Mouse (Mus musculus): ENCODE measurements around the gene Nr2c1. TPM values are rescaled to one million over a fixed set of nuclear protein-coding genes. Genes with fewer than 3 reads are reported as not detected.

The Nr2c1 gene
- polyA plus RNA-seq, 1 experiment from 2014 or later, result 2.5 TPM

DNA sequence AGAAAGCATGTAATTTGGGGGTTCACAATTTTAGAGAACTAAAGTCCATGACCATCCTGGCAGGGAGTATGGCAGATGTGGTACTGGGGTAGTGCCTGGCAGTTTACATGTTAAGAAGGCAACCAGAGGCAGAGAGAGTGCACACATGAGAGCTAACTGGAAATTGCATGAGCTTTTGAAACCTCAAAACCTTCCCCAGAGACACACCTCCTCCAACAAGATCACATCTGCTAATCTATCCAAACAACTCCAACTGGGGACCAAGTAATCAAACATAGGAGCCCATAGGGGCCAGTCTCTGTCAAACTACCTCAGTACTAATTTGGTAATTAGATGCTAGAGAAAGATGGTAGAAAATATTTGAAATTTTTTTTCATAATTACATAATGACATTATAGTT lies 6.0 kb downstream of the Nr2c1 start:
- no peak for ATAC-seq (ENCODE audit: low read depth)

DNA sequence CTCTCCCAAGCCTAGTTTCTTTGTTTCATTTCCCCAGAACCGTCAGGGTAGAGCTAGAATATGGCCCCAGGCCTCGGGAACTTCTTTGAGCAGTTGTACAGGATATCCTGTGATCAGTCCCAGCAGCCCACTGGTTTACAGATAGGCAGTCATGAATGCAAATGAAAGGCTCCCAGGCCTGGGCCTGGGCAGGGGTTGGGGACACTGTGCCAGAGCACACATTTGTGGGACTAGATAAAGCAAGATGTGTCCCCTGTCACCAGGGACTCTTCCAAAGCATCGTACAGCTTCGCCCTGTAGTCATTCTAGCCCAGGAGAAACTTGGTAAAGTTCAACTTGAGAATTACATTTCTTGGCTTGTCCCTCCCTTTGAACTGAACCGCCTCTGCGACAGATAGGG lies 11.1 kb downstream of the Nr2c1 start:
- Histone ChIP-seq H3K9ac (ENCODE audit: low read depth, low read length) (no peak overlapping the region), H3K4me1 (ENCODE audit: control insufficient read depth, low read depth, low read length) (no peaks in the 10 kb centered on the region), H3K9me3 (replicated peaks; ENCODE audit: control insufficient read depth, low read length) (no peaks in the 10 kb centered on the region), H3K4me3 (ENCODE audit: low read depth, low read length) (no peak overlapping the region), H3K4me2 (ENCODE audit: low read depth, low read length) (no peak overlapping the region), H3K27me3 (ENCODE audit: control insufficient read depth, insufficient read depth, low read depth, low read length) (no peaks in the 10 kb centered on the region), H3K27ac (ENCODE audit: low read length) (no peak overlapping the region), H3K36me3 (ENCODE audit: control insufficient read depth, insufficient read depth) (peaks cover 5% of the 10 kb centered on the region; the same call in 1 of the 2 replicates)
- no peak for ATAC-seq (ENCODE audit: low read depth)
- 62% methylated on average over 6 of the region's 6 CpGs for WGBS (ENCODE audit: insufficient replicate concordance)

More for the DNA sequence above, 6.0 kb downstream of the Nr2c1 start:
- H3K27me3 ChIP-seq (ENCODE audit: control insufficient read depth, insufficient read depth, low read depth, low read length), result no peaks in the 10 kb centered on the region
- H3K27ac ChIP-seq (ENCODE audit: low read length), result no peak overlapping the region
- H3K36me3 ChIP-seq (ENCODE audit: control insufficient read depth, insufficient read depth), result 0 out of 2 replicates have a peak, but pooled peaks cover 3% of the 10 kb centered on the region
- H3K9me3 ChIP-seq (replicated peaks; ENCODE audit: control insufficient read depth, low read length), result no peaks in the 10 kb centered on the region
- H3K4me2 ChIP-seq (ENCODE audit: low read depth, low read length), result no peak overlapping the region
- peaks cover 10% of the 10 kb centered on the region for H3K4me1 ChIP-seq (ENCODE audit: control insufficient read depth, low read depth, low read length)
- no peak overlapping the region for H3K4me3 ChIP-seq (ENCODE audit: low read depth, low read length)
- no peak overlapping the region for H3K9ac ChIP-seq (ENCODE audit: low read depth, low read length)

DNA sequence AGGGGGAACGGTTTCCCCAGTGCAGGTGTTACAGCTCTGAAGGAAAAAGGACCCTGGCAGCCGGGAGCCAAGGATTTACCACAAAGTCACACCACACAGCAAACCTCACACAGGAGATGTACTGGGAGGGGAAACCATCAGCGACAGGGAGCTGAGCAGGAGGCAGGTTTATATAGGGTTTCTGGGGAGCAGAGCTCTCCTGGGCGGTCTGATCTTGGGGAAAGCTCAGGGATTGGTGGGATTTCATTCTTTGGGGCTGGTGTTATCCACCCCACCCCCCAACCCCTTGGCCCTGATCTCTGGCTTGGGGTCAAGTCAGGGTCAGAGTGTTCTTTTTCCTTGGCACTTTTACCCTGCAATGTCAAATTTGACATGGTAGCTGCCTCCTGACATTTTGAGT lies 11.6 kb downstream of the Nr2c1 start:
- H3K4me1 ChIP-seq (ENCODE audit: control insufficient read depth, low read depth, low read length), result no peaks in the 10 kb centered on the region
- ATAC-seq (ENCODE audit: low read depth), result no peak
- H3K9ac ChIP-seq (ENCODE audit: low read depth, low read length), result no peak overlapping the region
- no peak overlapping the region for H3K4me2 ChIP-seq (ENCODE audit: low read depth, low read length)
- peaks cover 5% of the 10 kb centered on the region; the same call in 1 of the 2 replicates for H3K36me3 ChIP-seq (ENCODE audit: control insufficient read depth, insufficient read depth)
- H3K27me3 ChIP-seq (ENCODE audit: control insufficient read depth, insufficient read depth, low read depth, low read length), result no peaks in the 10 kb centered on the region
- H3K27ac ChIP-seq (ENCODE audit: low read length), result no peak overlapping the region
- H3K9me3 ChIP-seq (replicated peaks; ENCODE audit: control insufficient read depth, low read length), result no peaks in the 10 kb centered on the region
- WGBS (ENCODE audit: insufficient replicate concordance), result 67% methylated on average over 4 of the region's 4 CpGs
- no peak overlapping the region for H3K4me3 ChIP-seq (ENCODE audit: low read depth, low read length)

DNA sequence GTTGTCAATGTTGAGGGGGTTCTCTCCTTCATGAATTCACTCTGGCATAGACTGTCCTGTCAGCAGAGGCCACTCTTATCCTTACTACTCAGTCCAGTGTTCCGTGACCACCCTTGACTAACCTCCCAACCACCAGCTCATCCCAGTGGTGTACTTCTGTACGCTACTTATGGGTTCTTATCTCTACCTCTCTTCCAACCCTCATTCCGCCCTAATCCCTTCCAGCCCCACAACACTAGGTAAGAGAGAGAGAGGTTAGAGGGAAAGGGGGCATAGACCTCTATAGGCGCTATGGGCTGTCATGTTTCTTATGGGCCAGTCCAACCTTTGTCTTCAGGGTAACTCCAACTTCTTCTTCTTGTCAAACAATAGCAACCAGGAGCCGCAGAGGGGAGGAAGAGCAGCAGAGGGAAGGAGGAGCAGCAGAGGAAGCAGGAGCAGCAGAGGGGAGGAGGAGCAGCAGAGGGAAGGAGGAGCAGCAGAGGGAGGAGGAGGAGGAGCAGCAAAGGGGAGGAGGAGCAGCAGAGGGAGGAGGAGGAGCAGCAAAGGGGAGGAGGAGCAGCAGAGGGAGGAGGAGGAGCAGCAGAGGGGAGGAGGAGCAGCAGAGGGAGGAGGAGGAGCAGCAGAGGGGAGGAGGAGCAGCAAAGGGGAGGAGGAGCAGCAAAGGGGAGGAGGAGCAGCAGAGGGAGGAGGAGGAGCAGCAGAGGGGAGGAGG lies 13.4 kb downstream of the Nr2c1 start:
- Histone ChIP-seq H3K4me3 (ENCODE audit: low read depth, low read length) (no peak overlapping the region), H3K27ac (ENCODE audit: low read length) (no peak overlapping the region), H3K4me1 (ENCODE audit: control insufficient read depth, low read depth, low read length) (no peaks in the 10 kb centered on the region), H3K9me3 (replicated peaks; ENCODE audit: control insufficient read depth, low read length) (no peaks in the 10 kb centered on the region), H3K27me3 (ENCODE audit: control insufficient read depth, insufficient read depth, low read depth, low read length) (no peaks in the 10 kb centered on the region), H3K9ac (ENCODE audit: low read depth, low read length) (no peak overlapping the region), H3K4me2 (ENCODE audit: low read depth, low read length) (no peak overlapping the region), H3K36me3 (ENCODE audit: control insufficient read depth, insufficient read depth) (peaks cover 5% of the 10 kb centered on the region; the same call in 1 of the 2 replicates)
- no peak for ATAC-seq (ENCODE audit: low read depth)
- 71% methylated on average over 5 of the region's 5 CpGs for WGBS (ENCODE audit: insufficient replicate concordance)

DNA sequence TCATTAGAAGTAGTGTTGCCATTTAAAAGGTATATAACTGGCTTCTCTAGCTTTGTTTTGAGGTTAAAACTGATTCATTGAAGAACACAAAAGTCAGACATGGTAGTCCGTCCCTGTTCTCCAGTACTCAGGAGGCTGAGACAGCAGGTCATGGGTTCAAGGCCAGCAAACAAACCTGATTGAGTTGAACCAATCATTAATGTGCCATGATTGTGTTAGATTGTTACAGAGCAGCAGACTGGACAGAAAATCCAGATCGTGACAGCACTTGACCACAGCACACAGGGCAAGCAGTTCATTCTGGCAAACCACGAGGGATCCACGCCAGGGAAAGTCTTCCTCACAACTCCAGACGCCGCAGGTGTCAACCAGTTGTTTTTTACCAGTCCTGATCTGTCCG lies 14.2 kb downstream of the Nr2c1 start:
- Histone ChIP-seq H3K36me3 (ENCODE audit: control insufficient read depth, insufficient read depth) (peaks cover 5% of the 10 kb centered on the region; the same call in 1 of the 2 replicates), H3K9ac (ENCODE audit: low read depth, low read length) (no peak overlapping the region), H3K9me3 (replicated peaks; ENCODE audit: control insufficient read depth, low read length) (no peaks in the 10 kb centered on the region), H3K4me3 (ENCODE audit: low read depth, low read length) (no peak overlapping the region), H3K27ac (ENCODE audit: low read length) (no peak overlapping the region), H3K4me2 (ENCODE audit: low read depth, low read length) (no peak overlapping the region), H3K27me3 (ENCODE audit: control insufficient read depth, insufficient read depth, low read depth, low read length) (no peaks in the 10 kb centered on the region), H3K4me1 (ENCODE audit: control insufficient read depth, low read depth, low read length) (no peaks in the 10 kb centered on the region)
- WGBS (ENCODE audit: insufficient replicate concordance), result 81% methylated on average over 7 of the region's 7 CpGs
- no peak for ATAC-seq (ENCODE audit: low read depth)

DNA sequence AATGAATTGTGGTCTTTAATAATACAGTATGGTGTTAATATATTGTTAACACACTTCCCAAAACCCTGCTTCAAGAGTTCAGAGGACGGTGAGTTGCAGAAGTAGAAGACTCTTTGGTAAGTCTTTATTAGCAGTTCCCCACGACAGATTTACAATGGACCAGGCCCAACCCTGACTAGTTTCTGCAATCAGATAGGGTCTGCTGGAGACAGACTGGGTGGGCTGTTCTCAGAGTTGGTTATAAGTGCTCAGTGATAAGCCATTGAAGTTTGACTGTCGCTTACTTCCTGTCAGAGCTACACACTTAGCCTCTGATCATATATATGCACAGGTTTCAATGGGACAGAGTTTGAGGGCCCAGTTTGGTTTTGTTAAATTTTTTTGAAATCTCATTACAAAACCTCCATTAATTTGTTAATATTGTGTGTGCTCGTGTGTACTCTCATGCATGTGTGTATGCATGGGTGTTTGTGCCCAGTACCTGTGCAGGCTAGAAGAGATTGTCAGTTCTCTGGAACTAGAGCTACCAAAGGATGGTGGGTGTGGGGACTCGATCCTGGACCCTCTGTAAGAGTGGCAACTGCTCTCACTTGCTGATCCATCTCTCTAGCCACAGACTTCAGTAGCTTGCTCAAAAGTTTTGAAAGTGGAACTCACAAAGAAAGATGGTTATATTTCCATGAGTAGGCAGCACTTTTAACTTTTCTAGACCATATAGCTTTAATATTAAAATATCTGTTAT lies 16.5 kb downstream of the Nr2c1 start:
- H3K36me3 ChIP-seq (ENCODE audit: control insufficient read depth, insufficient read depth), result peaks cover 16% of the 10 kb centered on the region
- no peak overlapping the region for H3K9ac ChIP-seq (ENCODE audit: low read depth, low read length)
- no peak overlapping the region for H3K27ac ChIP-seq (ENCODE audit: low read length)
- H3K4me1 ChIP-seq (ENCODE audit: control insufficient read depth, low read depth, low read length), result no peaks in the 10 kb centered on the region
- no peaks in the 10 kb centered on the region for H3K27me3 ChIP-seq (ENCODE audit: control insufficient read depth, insufficient read depth, low read depth, low read length)
- no peak overlapping the region for H3K4me2 ChIP-seq (ENCODE audit: low read depth, low read length)
- ATAC-seq (ENCODE audit: low read depth), result no peak
- H3K4me3 ChIP-seq (ENCODE audit: low read depth, low read length), result no peak overlapping the region
- no peaks in the 10 kb centered on the region for H3K9me3 ChIP-seq (replicated peaks; ENCODE audit: control insufficient read depth, low read length)
- 50% methylated on average over 5 of the region's 5 CpGs for WGBS (ENCODE audit: insufficient replicate concordance)

DNA sequence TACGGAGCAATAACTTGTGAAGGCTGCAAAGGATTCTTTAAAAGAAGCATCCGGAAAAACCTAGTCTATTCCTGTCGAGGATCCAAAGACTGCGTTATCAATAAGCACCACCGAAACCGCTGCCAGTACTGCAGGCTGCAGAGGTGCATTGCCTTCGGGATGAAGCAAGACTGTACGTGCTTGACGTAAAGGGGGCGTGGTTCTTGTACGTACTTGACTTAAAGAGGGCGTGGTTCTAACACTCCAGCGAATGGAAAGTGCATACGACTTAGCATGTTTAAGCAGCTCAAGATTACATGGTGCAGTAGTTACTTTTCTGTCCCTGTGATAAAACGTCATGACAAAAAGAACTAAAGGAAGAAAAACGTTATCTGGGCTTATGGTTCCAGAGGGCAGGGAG lies 17.6 kb downstream of the Nr2c1 start:
- Histone ChIP-seq H3K4me3 (ENCODE audit: low read depth, low read length) (no peak overlapping the region), H3K27ac (ENCODE audit: low read length) (no peak overlapping the region), H3K4me1 (ENCODE audit: control insufficient read depth, low read depth, low read length) (no peaks in the 10 kb centered on the region), H3K9ac (ENCODE audit: low read depth, low read length) (no peak overlapping the region), H3K27me3 (ENCODE audit: control insufficient read depth, insufficient read depth, low read depth, low read length) (no peaks in the 10 kb centered on the region), H3K36me3 (ENCODE audit: control insufficient read depth, insufficient read depth) (peaks cover 25% of the 10 kb centered on the region), H3K4me2 (ENCODE audit: low read depth, low read length) (no peak overlapping the region), H3K9me3 (replicated peaks; ENCODE audit: control insufficient read depth, low read length) (peaks cover 3% of the 10 kb centered on the region; the same call in 1 of the 2 replicates)
- 77% methylated on average over 16 of the region's 16 CpGs for WGBS (ENCODE audit: insufficient replicate concordance)
- ATAC-seq (ENCODE audit: low read depth), result no peak

DNA sequence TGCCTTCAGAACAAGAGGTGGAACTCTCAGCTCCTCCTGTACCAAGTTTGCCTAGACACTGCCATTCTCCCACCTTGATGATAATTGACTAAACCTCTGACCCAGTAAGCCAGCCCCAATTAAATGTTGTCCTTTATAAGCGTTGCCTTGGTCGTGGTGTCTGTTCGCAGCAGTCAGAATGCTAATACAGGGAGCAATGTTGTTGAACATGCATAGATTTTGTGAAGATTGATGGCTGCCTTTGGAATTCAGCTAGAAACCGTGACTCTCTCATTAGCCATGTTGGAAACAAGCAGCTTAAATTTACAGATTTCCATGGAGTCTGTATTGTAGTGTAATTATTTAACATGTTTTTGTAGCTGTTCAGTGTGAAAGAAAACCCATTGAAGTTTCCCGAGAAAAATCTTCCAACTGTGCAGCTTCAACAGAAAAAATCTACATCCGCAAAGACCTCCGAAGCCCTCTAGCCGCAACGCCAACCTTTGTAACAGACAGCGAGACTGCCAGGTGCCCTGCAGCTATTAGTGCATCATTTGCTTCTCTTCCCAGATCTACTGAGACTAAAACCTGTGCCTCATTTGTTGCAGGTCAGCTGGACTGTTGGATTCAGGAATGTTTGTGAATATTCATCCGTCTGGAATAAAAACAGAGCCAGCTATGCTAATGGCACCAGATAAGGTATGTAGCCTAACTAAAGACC lies 19.4 kb downstream of the Nr2c1 start:
- no peak overlapping the region for H3K4me2 ChIP-seq (ENCODE audit: low read depth, low read length)
- H3K27me3 ChIP-seq (ENCODE audit: control insufficient read depth, insufficient read depth, low read depth, low read length), result no peaks in the 10 kb centered on the region
- no peak overlapping the region for H3K9ac ChIP-seq (ENCODE audit: low read depth, low read length)
- H3K36me3 ChIP-seq (ENCODE audit: control insufficient read depth, insufficient read depth), result peaks cover 25% of the 10 kb centered on the region
- no peak overlapping the region for H3K4me3 ChIP-seq (ENCODE audit: low read depth, low read length)
- no peaks in the 10 kb centered on the region for H3K4me1 ChIP-seq (ENCODE audit: control insufficient read depth, low read depth, low read length)
- WGBS (ENCODE audit: insufficient replicate concordance), result 82% methylated on average over 11 of the region's 11 CpGs
- H3K9me3 ChIP-seq (replicated peaks; ENCODE audit: control insufficient read depth, low read length), result peaks cover 3% of the 10 kb centered on the region; the same call in 1 of the 2 replicates
- no peak overlapping the region for H3K27ac ChIP-seq (ENCODE audit: low read length)
- ATAC-seq (ENCODE audit: low read depth), result no peak
